Mouse (Mus musculus) B cell, adult 67 days (primary cell): ENCODE data around the gene Zfand5. TPM values are rescaled to one million over a fixed set of nuclear protein-coding genes. Genes with fewer than 3 reads are reported as not detected.

Experiments used
- total RNA-seq, 2 experiments: library from RNA; stranded (reverse); gene quantifications; 4 replicates each; pipeline ENCODE4 v1.2.4; 2023

Zfand5 gene
- total RNA-seq: 100 to 1,000 TPM; 121 to 141 TPM

GRCm38 (mm10) chr19:21271741-21272654 is at the start of gene Zfand5:
TSS of gene Zfand5 (plus strand) at chr19:21272278.

Other genes starting within 250 kb of the Zfand5 start
- gene Gda, start 201.2 kb downstream of the Zfand5 start, total RNA-seq: under 1 TPM; 0.30 to 0.49 TPM